Mouse (Mus musculus): ENCODE measurements around the gene Gm20388. TPM values are rescaled to one million over a fixed set of nuclear protein-coding genes. Genes with fewer than 3 reads are reported as not detected.

Gm20388 gene
- polyA plus RNA-seq, 1 experiment from 2014 or later: not detected

- no peaks in the 10 kb centered on the region for H3K9me3 ChIP-seq (ENCODE audit: control insufficient read depth, low read length)
- WGBS: 75% methylated on average over 9 of the region's 9 CpGs
Measured at GRCm38 (mm10) chr8:122871663-122872062, 2961.0 kb downstream of the Gm20388 start.

GRCm38 (mm10) chr8:122873171-122873570 lies 2962.5 kb downstream of the Gm20388 start:
- ATAC-seq (ENCODE audit: low FRiP score) (no peak), DNase-seq (ENCODE audit: low spot score) (no peak)
- Histone ChIP-seq H3K27me3 (ENCODE audit: control insufficient read depth, insufficient read depth, low read length) (no peaks in the 10 kb centered on the region), H3K4me3 (replicated peaks; ENCODE audit: low read length) (no peak overlapping the region), H3K9me3 (ENCODE audit: control insufficient read depth, low read length) (no peaks in the 10 kb centered on the region), H3K4me1 (replicated peaks; ENCODE audit: control insufficient read depth, insufficient read depth, low read length) (no peaks in the 10 kb centered on the region), H3K36me3 (replicated peaks; ENCODE audit: control insufficient read depth, insufficient read depth) (no peaks in the 10 kb centered on the region), H3K27ac (no peak overlapping the region), H3K4me2 (replicated peaks) (no peak overlapping the region), H3K9ac (no peak overlapping the region)
- WGBS: 52% methylated on average over 6 of the region's 6 CpGs

More at GRCm38 (mm10) chr8:122871663-122872062, 2961.0 kb downstream of the Gm20388 start:
- ATAC-seq (ENCODE audit: low FRiP score) (no peak), DNase-seq (ENCODE audit: low spot score) (no peak)
- Histone ChIP-seq H3K9ac (no peak overlapping the region), H3K4me2 (replicated peaks) (no peak overlapping the region), H3K4me1 (replicated peaks; ENCODE audit: control insufficient read depth, insufficient read depth, low read length) (no peaks in the 10 kb centered on the region), H3K4me3 (replicated peaks; ENCODE audit: low read length) (no peak overlapping the region), H3K27ac (no peak overlapping the region), H3K36me3 (replicated peaks; ENCODE audit: control insufficient read depth, insufficient read depth) (no peaks in the 10 kb centered on the region), H3K27me3 (ENCODE audit: control insufficient read depth, insufficient read depth, low read length) (no peaks in the 10 kb centered on the region)

- Histone ChIP-seq H3K27me3 (ENCODE audit: control insufficient read depth, insufficient read depth, low read length) (no peaks in the 10 kb centered on the region), H3K9me3 (ENCODE audit: control insufficient read depth, low read length) (no peaks in the 10 kb centered on the region), H3K4me2 (replicated peaks) (no peak overlapping the region), H3K36me3 (replicated peaks; ENCODE audit: control insufficient read depth, insufficient read depth) (no peaks in the 10 kb centered on the region), H3K4me3 (replicated peaks; ENCODE audit: low read length) (no peak overlapping the region), H3K4me1 (replicated peaks; ENCODE audit: control insufficient read depth, insufficient read depth, low read length) (no peaks in the 10 kb centered on the region), H3K9ac (no peak overlapping the region), H3K27ac (no peak overlapping the region)
- DNase-seq (ENCODE audit: low spot score) (no peak), ATAC-seq (ENCODE audit: low FRiP score) (no peak)
- 79% methylated on average over 5 of the region's 5 CpGs for WGBS
Measured at GRCm38 (mm10) chr8:122875186-122875585, 2964.5 kb downstream of the Gm20388 start.

- peaks cover 17% of the 10 kb centered on the region for H3K36me3 ChIP-seq (replicated peaks; ENCODE audit: control insufficient read depth, insufficient read depth)
- H3K4me1 ChIP-seq (replicated peaks; ENCODE audit: control insufficient read depth, insufficient read depth, low read length): no peaks in the 10 kb centered on the region
- 92% methylated on average over 3 of the region's 3 CpGs for WGBS
- no peak overlapping the region for H3K4me3 ChIP-seq (replicated peaks; ENCODE audit: low read length)
- no peak for DNase-seq (ENCODE audit: low spot score)
- ATAC-seq (ENCODE audit: low FRiP score): no peak
- no peak overlapping the region for H3K27ac ChIP-seq
- H3K9ac ChIP-seq: no peak overlapping the region
- H3K27me3 ChIP-seq (ENCODE audit: control insufficient read depth, insufficient read depth, low read length): no peaks in the 10 kb centered on the region
- H3K4me2 ChIP-seq (replicated peaks): no peak overlapping the region
- no peaks in the 10 kb centered on the region for H3K9me3 ChIP-seq (ENCODE audit: control insufficient read depth, low read length)
Measured at GRCm38 (mm10) chr8:122878231-122878630, 2967.6 kb downstream of the Gm20388 start.

- no peak for ATAC-seq (ENCODE audit: low FRiP score)
- 47% methylated on average over 3 of the region's 3 CpGs for WGBS
- DNase-seq (ENCODE audit: low spot score): no peak
Measured at GRCm38 (mm10) chr8:122880302-122880701, 2969.7 kb downstream of the Gm20388 start.

GRCm38 (mm10) chr8:122883671-122884070 lies 2973.0 kb downstream of the Gm20388 start:
- no peaks in the 10 kb centered on the region for H3K9me3 ChIP-seq (ENCODE audit: control insufficient read depth, low read length)
- H3K36me3 ChIP-seq (replicated peaks; ENCODE audit: control insufficient read depth, insufficient read depth): peaks cover 70% of the 10 kb centered on the region
- no peak overlapping the region for H3K9ac ChIP-seq
- H3K4me3 ChIP-seq (replicated peaks; ENCODE audit: low read length): no peak overlapping the region
- no peak overlapping the region for H3K27ac ChIP-seq
- H3K4me1 ChIP-seq (replicated peaks; ENCODE audit: control insufficient read depth, insufficient read depth, low read length): no peaks in the 10 kb centered on the region
- H3K27me3 ChIP-seq (ENCODE audit: control insufficient read depth, insufficient read depth, low read length): no peaks in the 10 kb centered on the region
- no peak for ATAC-seq (ENCODE audit: low FRiP score)
- no peak overlapping the region for H3K4me2 ChIP-seq (replicated peaks)
- DNase-seq (ENCODE audit: low spot score): no peak
- WGBS: 92% methylated on average over 10 of the region's 10 CpGs

More at GRCm38 (mm10) chr8:122880302-122880701, 2969.7 kb downstream of the Gm20388 start:
- Histone ChIP-seq H3K27me3 (ENCODE audit: control insufficient read depth, insufficient read depth, low read length) (no peaks in the 10 kb centered on the region), H3K4me1 (replicated peaks; ENCODE audit: control insufficient read depth, insufficient read depth, low read length) (no peaks in the 10 kb centered on the region), H3K27ac (no peak overlapping the region), H3K4me2 (replicated peaks) (no peak overlapping the region), H3K36me3 (replicated peaks; ENCODE audit: control insufficient read depth, insufficient read depth) (peaks cover 36% of the 10 kb centered on the region), H3K9me3 (ENCODE audit: control insufficient read depth, low read length) (no peaks in the 10 kb centered on the region), H3K9ac (no peak overlapping the region; the same call in 1 of the 2 replicates), H3K4me3 (replicated peaks; ENCODE audit: low read length) (no peak overlapping the region)

GRCm38 (mm10) chr8:122891440-122891839 lies 2980.8 kb downstream of the Gm20388 start:
- no peak overlapping the region for H3K4me3 ChIP-seq (replicated peaks; ENCODE audit: low read length)
- peaks cover 98% of the 10 kb centered on the region for H3K36me3 ChIP-seq (replicated peaks; ENCODE audit: control insufficient read depth, insufficient read depth)
- H3K9ac ChIP-seq: no peak overlapping the region
- no peak overlapping the region for H3K4me2 ChIP-seq (replicated peaks)
- no peaks in the 10 kb centered on the region for H3K27me3 ChIP-seq (ENCODE audit: control insufficient read depth, insufficient read depth, low read length)
- H3K4me1 ChIP-seq (replicated peaks; ENCODE audit: control insufficient read depth, insufficient read depth, low read length): no peaks in the 10 kb centered on the region
- WGBS: 90% methylated on average over 12 of the region's 12 CpGs
- no peak overlapping the region for H3K27ac ChIP-seq
- DNase-seq (ENCODE audit: low spot score) (no peak), ATAC-seq (ENCODE audit: low FRiP score) (no peak)
- H3K9me3 ChIP-seq (ENCODE audit: control insufficient read depth, low read length): no peaks in the 10 kb centered on the region

- Histone ChIP-seq H3K9ac (no peak overlapping the region), H3K4me1 (replicated peaks; ENCODE audit: control insufficient read depth, insufficient read depth, low read length) (no peaks in the 10 kb centered on the region), H3K4me2 (replicated peaks) (no peak overlapping the region), H3K4me3 (replicated peaks; ENCODE audit: low read length) (no peak overlapping the region), H3K27me3 (ENCODE audit: control insufficient read depth, insufficient read depth, low read length) (no peaks in the 10 kb centered on the region), H3K36me3 (replicated peaks; ENCODE audit: control insufficient read depth, insufficient read depth) (peaks cover 98% of the 10 kb centered on the region), H3K9me3 (ENCODE audit: control insufficient read depth, low read length) (no peaks in the 10 kb centered on the region), H3K27ac (no peak overlapping the region)
- ATAC-seq (ENCODE audit: low FRiP score): no peak
- WGBS: 97% methylated on average over 12 of the region's 12 CpGs
- DNase-seq (ENCODE audit: low spot score): no peak
Measured at GRCm38 (mm10) chr8:122893451-122893850, 2982.8 kb downstream of the Gm20388 start.

- WGBS: 95% methylated on average over 11 of the region's 11 CpGs
- Histone ChIP-seq H3K27me3 (ENCODE audit: control insufficient read depth, insufficient read depth, low read length) (no peaks in the 10 kb centered on the region), H3K4me3 (replicated peaks; ENCODE audit: low read length) (no peak overlapping the region), H3K27ac (no peak overlapping the region), H3K4me1 (replicated peaks; ENCODE audit: control insufficient read depth, insufficient read depth, low read length) (no peaks in the 10 kb centered on the region), H3K36me3 (replicated peaks; ENCODE audit: control insufficient read depth, insufficient read depth) (peaks cover 86% of the 10 kb centered on the region), H3K9ac (no peak overlapping the region), H3K9me3 (ENCODE audit: control insufficient read depth, low read length) (no peaks in the 10 kb centered on the region), H3K4me2 (replicated peaks) (no peak overlapping the region)
- ATAC-seq (ENCODE audit: low FRiP score) (no peak), DNase-seq (ENCODE audit: low spot score) (no peak)
Measured at GRCm38 (mm10) chr8:122896317-122896716, 2985.7 kb downstream of the Gm20388 start.

GRCm38 (mm10) chr8:122897200-122897599 lies 2986.6 kb downstream of the Gm20388 start:
- ATAC-seq (ENCODE audit: low FRiP score): no peak
- Histone ChIP-seq H3K4me1 (replicated peaks; ENCODE audit: control insufficient read depth, insufficient read depth, low read length) (no peaks in the 10 kb centered on the region), H3K9ac (no peak overlapping the region), H3K36me3 (replicated peaks; ENCODE audit: control insufficient read depth, insufficient read depth) (peaks cover 77% of the 10 kb centered on the region), H3K4me3 (replicated peaks; ENCODE audit: low read length) (no peak overlapping the region), H3K27ac (no peak overlapping the region), H3K27me3 (ENCODE audit: control insufficient read depth, insufficient read depth, low read length) (no peaks in the 10 kb centered on the region), H3K4me2 (replicated peaks) (no peak overlapping the region), H3K9me3 (ENCODE audit: control insufficient read depth, low read length) (no peaks in the 10 kb centered on the region)
- 96% methylated on average over 8 of the region's 8 CpGs for WGBS
- DNase-seq (ENCODE audit: low spot score): no peak
